Mouse (Mus musculus) retina, adult 2 months (tissue): ENCODE measurements around the gene Ryk.

Experiments used
- DNase-seq: peaks from one replicate; pipeline ENCODE4 v3.0.0-alpha.2; 2012; ENCODE audit warnings: low read depth, low spot score

Gene Ryk

DNA sequence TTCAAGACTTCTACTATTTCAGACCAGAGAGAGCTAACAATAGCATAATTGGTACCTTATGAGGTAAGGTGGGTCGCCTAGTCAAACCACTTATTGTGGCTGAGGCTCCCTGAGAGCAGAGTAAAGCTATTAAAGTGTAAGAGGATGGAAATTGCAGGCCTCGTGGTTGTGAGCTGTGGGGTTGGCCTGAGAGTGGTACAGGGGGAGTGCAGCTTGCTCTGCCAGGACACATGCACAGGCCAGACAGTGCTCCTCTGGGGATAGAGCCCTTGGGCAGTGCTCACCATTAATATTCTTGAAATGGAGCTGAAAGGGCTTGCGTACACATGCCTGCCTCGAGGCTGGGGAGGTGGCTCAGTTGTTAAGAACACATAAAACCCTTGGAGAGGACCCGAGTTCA, 23.6 kb downstream of the Ryk start:
- DNase-seq: no peak

DNA sequence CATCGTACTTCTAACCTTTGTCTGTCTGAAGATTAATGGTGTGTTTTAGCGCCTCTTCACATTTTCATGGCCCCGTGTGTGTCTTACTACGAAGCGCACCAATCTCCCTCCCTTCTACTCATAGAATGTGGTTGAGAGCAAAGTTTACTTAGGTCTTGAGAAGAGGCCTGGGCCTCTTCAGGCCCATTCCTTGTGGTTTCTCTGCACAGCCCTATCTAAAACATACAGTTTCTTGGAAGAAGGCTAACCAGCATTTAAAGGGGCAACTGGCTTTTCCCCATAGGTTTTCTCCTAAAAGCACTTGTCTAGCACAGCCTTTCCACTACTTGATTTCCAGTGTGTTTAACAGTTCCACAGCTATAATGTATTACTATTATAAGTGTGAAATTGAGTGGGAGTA, 24.7 kb downstream of the Ryk start:
- DNase-seq: no peak

DNA sequence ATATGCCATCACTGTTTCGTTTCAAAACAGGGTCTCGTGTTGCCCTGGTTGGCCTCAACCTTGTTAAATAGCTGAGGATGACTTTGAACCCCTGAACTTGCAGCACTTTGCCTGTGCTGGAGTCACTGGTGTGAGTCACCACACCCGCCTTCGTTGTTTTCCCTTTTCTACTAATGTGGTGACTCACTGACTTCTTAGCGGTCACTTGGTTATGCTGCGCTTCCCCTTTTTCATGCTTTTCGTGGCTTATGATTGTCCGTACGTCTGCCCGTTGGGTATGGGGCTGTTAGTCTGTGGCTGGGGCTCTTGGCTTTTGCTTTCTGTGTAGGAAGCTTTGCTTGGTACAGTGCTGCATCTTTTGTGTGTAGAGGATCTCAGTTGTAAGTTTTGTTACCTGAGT, 25.2 kb downstream of the Ryk start:
- DNase-seq: no peak

DNA sequence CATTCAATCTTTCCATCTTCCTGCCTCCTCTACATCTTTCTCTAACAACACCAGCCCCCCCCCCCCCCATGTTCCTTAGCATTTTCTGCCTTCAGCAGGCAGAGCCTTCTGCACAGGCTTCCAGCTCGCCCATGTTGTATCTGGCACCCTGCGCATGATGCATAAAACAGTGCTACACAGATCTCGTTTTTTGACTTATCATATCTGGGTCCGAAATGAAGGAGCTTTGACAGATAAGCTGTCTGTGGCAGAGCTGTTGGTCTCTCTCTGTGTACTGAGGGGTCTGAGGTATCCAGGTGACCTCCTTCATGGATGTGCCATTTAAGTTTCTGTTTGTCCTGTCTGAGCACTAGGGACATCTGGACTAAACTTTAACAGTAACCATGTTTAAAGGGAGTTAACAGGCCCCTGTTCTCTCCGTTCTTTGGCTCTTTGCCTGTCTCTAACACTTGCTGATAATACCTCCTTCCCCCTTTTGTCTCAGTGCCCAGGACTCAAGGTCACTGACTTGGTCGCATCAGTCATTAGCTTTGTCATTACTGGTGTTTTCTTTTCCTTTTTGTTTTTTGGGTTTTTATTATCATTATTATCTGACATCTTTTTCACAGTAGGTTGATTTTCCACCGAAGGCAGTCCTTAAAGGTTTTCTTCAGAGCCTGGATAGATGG, 26.2 kb downstream of the Ryk start:
- DNase-seq: no peak

- no peak for DNase-seq
These were observed 27.1 kb downstream of the Ryk start for GRCm38 (mm10) chr9:102861789-102862188.

DNA sequence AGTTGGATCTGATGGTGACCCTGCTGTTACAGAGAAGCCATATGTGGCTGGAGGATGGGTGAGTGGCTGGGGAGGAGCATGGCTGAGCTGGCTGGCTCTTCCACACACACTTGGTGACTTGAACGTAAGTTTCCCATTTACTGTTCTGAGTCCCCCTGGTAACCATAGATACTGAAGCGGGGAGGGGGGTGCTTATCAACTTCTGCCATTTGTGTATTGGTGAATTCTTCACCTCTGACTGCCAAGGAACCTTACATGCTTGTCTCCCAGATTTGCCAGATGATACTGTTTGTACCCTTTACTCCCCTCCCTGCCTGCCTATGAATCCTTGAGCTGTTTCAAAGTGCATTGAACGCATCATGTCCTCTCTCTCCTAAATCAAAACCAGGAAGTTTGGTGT, 27.5 kb downstream of the Ryk start:
- DNase-seq: no peak

DNA sequence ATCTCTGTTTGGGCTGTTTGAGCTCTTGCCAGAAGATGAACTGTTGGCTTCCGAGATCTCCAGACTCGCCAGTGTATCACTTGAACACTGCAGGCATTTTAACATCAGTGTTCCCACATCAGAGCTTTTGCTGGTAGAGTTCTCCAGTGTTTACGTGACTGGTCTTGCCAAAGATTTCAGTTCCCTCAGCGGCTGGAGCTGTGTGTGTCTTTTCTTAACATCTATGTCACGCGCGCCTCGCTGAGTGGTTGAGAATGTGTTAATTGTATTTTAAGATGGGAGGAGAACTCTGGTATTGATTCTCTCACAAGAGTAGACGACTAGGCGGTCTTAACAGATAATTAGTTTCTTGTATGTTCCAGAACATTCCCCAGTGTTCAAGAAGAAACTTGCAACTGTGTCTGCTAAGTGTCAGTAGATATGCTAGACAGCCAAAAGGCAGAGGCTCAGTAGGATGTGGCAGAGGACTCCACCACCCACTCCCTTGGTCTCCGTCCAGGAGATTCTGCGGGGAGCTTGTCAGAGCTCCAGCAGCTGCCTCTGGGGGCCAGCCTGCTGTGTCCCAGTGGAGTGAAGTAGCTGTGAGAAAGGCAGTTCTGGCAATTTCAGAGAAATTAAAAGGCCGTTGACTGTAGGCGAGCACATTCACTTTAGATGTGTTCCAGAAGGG, 29.3 kb downstream of the Ryk start:
- DNase-seq: no peak

GRCm38 (mm10) chr9:102864931-102865330, 30.2 kb downstream of the Ryk start:
- DNase-seq: no peak

DNA sequence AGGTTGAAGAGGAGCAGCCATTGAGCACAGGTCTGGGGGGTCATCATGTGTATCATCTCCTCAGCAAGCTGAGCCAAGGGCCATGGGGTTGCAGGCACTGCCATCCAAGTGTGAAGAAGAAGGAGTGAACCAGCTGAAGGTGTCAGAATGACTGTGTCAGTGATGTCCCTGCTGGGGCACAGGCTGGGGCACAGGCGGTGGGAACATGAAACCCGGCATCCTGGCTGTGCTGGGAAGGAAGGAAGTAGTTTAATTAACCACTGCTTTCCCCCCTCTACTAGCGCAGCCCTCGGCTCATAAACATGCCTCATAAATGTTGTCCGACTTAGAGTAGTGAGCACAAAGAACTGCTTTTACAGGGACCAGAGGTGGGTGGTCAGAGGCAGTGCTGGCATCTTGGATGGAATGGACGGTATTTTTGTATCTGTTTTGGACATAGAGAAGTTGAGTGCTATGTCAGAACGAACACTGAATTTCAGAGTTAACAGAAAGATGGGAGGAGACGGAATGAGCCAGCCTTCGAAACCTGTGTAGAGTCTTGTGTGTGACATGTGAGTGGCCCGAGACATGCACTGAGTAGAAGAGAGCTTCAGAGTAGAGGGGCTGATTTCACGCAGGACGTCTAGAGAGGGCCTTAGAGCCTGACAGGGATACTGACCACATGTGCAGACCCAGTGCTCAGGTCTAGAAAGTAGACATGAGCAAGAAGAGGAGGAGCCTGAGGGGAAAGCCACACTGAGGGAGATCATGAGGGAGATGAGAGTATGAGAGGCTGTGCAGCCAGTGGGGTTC, 31.4 kb downstream of the Ryk start:
- DNase-seq: no peak

DNA sequence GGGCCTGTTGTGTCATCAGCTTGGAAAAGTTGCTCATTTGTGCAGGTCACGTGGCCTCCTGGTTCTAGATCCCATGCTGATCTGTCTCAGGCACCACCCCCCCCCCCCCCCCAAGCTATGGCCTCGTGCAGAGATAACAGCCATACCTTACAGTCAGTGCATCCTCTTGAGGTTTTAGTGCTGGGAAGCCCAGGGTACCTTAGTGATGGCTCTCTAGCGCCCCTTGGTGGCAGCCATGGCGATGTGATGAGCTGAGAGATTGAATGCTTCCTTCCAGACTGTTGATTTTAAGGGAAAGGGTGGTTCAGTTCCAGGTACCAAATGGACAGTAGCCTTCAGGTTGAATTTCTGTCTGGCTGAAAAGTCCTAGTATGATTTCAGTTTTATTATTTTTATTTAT, 32.2 kb downstream of the Ryk start:
- DNase-seq: peak; percentile 55

DNA sequence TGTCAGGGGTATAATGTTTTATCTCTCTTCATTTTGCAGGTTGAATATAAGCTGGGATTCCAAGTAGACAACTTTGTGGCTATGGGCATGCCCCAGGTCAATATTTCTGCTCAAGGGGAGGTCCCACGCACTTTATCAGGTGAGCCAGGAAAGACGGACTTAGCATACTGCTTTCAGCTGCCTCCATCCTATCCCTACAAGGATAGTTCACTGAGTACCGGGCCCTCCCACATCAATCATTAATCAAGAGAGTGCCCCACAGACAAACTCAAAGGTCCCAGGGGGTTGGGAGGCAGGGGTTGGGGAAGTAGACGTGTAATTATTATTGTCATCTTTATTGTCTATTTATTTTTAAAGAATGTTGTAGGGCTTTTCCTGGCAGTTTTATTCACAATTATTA, 32.8 kb downstream of the Ryk start:
- no peak for DNase-seq

DNA sequence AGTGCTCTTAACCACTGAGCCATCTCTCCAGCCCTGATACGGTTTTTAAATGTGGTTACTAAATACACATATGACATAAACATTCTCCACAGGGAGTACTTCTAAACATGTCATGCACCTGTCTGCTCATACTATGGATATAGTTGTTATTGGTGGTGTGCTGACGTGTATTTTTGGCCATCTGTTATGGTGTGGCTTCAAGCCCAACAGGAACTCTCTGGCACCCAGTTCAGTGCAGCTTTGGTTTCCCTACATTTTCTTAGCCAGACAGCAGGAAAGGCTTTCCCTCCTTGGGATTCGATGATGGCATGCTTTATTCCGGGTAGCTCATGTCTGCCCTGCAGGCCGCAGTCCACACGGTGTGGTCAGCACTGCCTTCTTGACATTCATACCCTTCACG, 33.7 kb downstream of the Ryk start:
- no peak for DNase-seq

DNA sequence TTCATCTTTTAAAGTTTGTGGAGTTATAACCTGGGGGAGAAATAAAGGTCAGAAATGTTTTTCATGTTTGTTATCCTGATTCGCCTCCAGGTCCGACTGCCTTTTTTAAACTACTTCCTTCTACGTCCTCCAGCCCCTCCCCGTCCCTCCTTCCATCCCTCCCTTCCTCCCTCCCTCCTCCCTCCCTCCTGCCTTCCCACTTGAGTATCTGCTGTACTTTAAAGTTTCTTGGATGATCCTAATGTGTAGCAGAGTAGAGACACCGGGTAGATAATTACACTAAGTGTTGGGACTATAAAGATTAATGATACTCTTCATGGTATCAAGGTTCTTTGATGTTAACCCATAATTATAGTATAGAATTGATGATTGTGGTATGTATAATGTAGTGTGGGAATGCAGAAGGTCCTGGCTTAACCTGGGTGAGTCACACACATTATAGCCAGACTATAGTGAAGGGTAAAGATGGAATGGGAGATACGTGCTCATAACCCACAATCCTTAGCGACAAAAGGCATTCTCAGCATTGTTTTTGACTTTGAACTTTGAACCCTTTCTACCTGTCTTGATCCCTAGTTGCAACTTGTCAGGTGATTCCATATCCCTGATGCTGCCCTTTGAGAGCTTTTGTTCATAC, 41.5 kb downstream of the Ryk start:
- no peak for DNase-seq

- no peak for DNase-seq
These were observed 43.2 kb downstream of the Ryk start for GRCm38 (mm10) chr9:102877916-102878315.

DNA sequence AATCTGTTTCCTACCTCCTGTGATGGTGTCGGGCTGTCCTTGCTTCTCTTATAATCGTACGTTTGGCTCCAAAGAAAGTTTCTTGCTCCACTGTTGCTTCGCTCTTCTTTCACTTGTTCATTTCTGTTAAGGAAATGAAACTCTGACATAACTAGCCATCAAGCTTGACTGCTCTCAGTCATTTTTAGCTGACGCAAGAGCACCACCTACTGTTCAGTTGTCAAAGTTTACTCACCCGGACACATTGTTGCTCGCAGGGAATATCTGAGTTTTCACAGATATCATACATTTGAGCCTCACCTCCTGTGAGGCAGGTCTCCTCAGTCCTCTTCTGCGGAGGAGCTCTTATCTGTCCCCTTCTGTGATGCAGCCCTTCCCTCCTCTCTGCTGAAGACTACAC, 44.8 kb downstream of the Ryk start:
- DNase-seq: peak; percentile 38

GRCm38 (mm10) chr9:102884703-102885102, 50.0 kb downstream of the Ryk start:
- no peak for DNase-seq

DNA sequence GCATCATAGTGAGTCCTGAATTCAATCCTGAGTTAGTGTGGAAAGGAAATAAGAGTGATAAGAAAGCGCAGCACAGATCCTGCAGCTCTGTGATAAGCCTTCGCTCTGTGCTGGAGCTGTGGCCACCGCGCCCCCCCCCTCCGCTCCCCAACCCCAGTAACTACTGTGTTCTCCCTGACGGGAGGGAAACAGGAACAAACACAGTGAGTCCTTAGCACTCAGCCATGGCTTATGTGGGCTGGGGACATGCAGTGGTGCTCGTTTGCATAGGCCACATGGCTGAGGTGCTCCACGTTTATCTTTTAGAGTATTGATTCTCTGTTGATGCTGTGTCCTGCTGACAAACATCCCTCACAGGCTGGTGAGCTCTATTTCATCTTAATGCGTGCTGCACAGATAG, 55.4 kb downstream of the Ryk start:
- no peak for DNase-seq

- no peak for DNase-seq
These were observed 58.0 kb downstream of the Ryk start for GRCm38 (mm10) chr9:102892480-102893355.

DNA sequence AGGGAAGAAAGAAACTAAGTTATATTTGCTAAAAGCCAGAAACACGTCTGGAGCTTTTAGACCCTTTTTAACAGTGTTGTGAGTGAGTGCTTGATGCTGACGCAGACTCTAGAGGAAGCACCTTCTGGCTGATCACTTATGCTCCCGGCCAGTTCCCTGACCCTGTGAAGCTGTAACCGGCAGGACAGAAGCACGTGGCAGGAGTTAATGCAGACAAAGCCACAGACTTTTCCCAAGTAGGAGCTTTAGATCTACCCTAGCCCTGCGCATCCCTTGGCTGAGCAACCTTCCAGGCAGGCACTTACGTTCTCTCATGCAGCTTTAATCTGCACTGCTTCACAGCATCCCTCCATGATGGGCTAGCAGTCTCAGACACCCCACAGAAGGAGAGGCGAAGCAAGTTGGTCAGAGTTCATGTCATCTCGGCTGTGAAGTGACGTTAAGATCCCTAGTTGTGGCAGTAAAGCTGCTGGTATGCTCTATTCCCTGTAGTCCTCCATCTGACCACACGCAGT, 58.7 kb downstream of the Ryk start:
- DNase-seq: no peak

DNA sequence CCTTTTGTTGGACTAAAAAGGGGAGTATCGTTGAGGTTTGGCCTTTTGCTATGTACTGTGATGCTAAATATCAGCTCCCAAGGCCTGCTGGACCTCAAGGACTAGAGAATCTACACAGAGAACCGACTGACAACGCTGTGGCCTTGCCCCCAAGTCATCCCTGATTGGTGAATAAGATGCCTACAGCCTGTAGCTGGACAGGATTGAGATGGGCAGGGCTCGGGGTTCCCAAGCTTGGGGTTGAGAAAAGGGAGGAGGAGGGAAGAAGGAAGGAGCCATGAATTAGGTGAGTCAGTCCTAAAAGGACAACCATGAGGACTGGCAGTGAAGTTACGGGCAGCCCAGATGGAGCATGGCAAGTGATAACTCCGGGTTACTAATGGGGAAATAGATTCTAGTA, 65.2 kb downstream of the Ryk start:
- DNase-seq: no peak

- no peak for DNase-seq
These were observed 67.6 kb downstream of the Ryk start for GRCm38 (mm10) chr9:102902308-102902707.
